Mouse (Mus musculus): Measurements from ENCODE around the gene Cntn4.

Gene Cntn4

GRCm38 (mm10) chr6:106465766-106466165, 788.3 kb downstream of the Cntn4 start:
- DNase-seq, result no peak

- no peak for DNase-seq
Observed at GRCm38 (mm10) chr6:106466267-106467029, 789.0 kb downstream of the Cntn4 start.

- DNase-seq, result no peak
Observed at GRCm38 (mm10) chr6:106471840-106472608, 794.6 kb downstream of the Cntn4 start.

- no peak for DNase-seq
Observed at GRCm38 (mm10) chr6:106473871-106474270, 796.4 kb downstream of the Cntn4 start.

GRCm38 (mm10) chr6:106481533-106481932, 804.1 kb downstream of the Cntn4 start:
- no peak for DNase-seq

- DNase-seq, result no peak
Observed at GRCm38 (mm10) chr6:106496303-106496702, 818.8 kb downstream of the Cntn4 start.

- DNase-seq, result no peak
Observed at GRCm38 (mm10) chr6:106499166-106499565, 821.7 kb downstream of the Cntn4 start.

- no peak for DNase-seq
Observed at GRCm38 (mm10) chr6:106503961-106504360, 826.5 kb downstream of the Cntn4 start.

- no peak for DNase-seq
Observed at GRCm38 (mm10) chr6:106520367-106520766, 842.9 kb downstream of the Cntn4 start.

- no peak for DNase-seq
Observed at GRCm38 (mm10) chr6:106543500-106543899, 866.0 kb downstream of the Cntn4 start.

- DNase-seq, result no peak
Observed at GRCm38 (mm10) chr6:106561649-106562048, 884.2 kb downstream of the Cntn4 start.

- no peak for DNase-seq
Observed at GRCm38 (mm10) chr6:106565316-106565715, 887.9 kb downstream of the Cntn4 start.

GRCm38 (mm10) chr6:106565769-106566459, 888.5 kb downstream of the Cntn4 start:
- DNase-seq, result no peak

GRCm38 (mm10) chr6:106566929-106567621, 889.6 kb downstream of the Cntn4 start:
- DNase-seq, result no peak

GRCm38 (mm10) chr6:106580124-106580523, 902.7 kb downstream of the Cntn4 start:
- DNase-seq, result no peak

GRCm38 (mm10) chr6:106593756-106594155, 916.3 kb downstream of the Cntn4 start:
- no peak for DNase-seq

GRCm38 (mm10) chr6:106617081-106617480, 939.6 kb downstream of the Cntn4 start:
- no peak for DNase-seq

- DNase-seq, result no peak
Observed at GRCm38 (mm10) chr6:106621188-106621749, 943.8 kb downstream of the Cntn4 start.

- no peak for DNase-seq
Observed at GRCm38 (mm10) chr6:106643026-106643425, 965.6 kb downstream of the Cntn4 start.

GRCm38 (mm10) chr6:106645496-106646211, 968.2 kb downstream of the Cntn4 start:
- DNase-seq, result peak; percentile 54

GRCm38 (mm10) chr6:106646945-106647344, 969.5 kb downstream of the Cntn4 start:
- DNase-seq, result no peak
